Mouse (Mus musculus) left cerebral cortex, postnatal 14 days (tissue): ENCODE results near the gene Slc7a15. TPM values are rescaled to one million over a fixed set of nuclear protein-coding genes. Genes with fewer than 3 reads are reported as not detected.
A peak's percentile ranks its signal among the peaks of the same experiment; 100 is the strongest.

Source experiments
- DNase-seq, 2 experiments: peaks; one replicate each; pipeline ENCODE4 v3.0.0; 2021 to 2022; ENCODE audit warnings: low spot score in 2 of 2, mixed read lengths in 1 of 2
- intact Hi-C: fragments of 180-260 bp; cut with DNase I; formaldehyde crosslinking; loops from one replicate; pipeline ENCODE4 v1.15.1; 2025
- total RNA-seq, 2 experiments: library from RNA; stranded (reverse); gene quantifications; 2 replicates each; pipeline ENCODE4 v1.2.3; 2021

The Slc7a15 gene
- total RNA-seq, 2 experiments from 2014 or later: 0.23 TPM; not detected in 1

GRCm38 (mm10) chr12:8519431-8520160 lies 79.3 kb downstream of the Slc7a15 start:
- peak; percentile 15 to 37 for DNase-seq
- intact Hi-C loops: loop anchor here (10.0 kb wide), 1 partner anchor 465 kb away; no protein-coding TSS in a partner anchor

- intact Hi-C loops: loop anchor here (10.0 kb wide), 1 partner anchor 456 kb away; no protein-coding TSS in a partner anchor
- no peak for DNase-seq
Observed at GRCm38 (mm10) chr12:8511037-8511882, 87.6 kb downstream of the Slc7a15 start.

GRCm38 (mm10) chr12:8510317-8510988 lies 88.4 kb downstream of the Slc7a15 start:
- no peak for DNase-seq
- intact Hi-C loops: loop anchor here (10.0 kb wide), 1 partner anchor 456 kb away; no protein-coding TSS in a partner anchor

- intact Hi-C loops: loop anchor here (10.0 kb wide), 1 partner anchor 455 kb away; no protein-coding TSS in a partner anchor
- DNase-seq: no peak
Observed at GRCm38 (mm10) chr12:8509693-8510092, 89.2 kb downstream of the Slc7a15 start.

- intact Hi-C loops: no loop called here
- no peak for DNase-seq
Observed at GRCm38 (mm10) chr12:8506954-8507707, 91.7 kb downstream of the Slc7a15 start.

- no peak for DNase-seq
- intact Hi-C loops: loop anchor here (5.0 kb wide), 1 partner anchor 43 kb away; no protein-coding TSS in a partner anchor
Observed at GRCm38 (mm10) chr12:8504131-8504530, 94.7 kb downstream of the Slc7a15 start.

- DNase-seq: peak; percentile 75 to 89
- intact Hi-C loops: loop anchor here (5.0 kb wide), 1 partner anchor 45 kb away; no protein-coding TSS in a partner anchor
Observed at GRCm38 (mm10) chr12:8502546-8502945, 96.3 kb downstream of the Slc7a15 start.

- no peak for DNase-seq
- intact Hi-C loops: loop anchor here (5.0 kb wide), 1 partner anchor 46 kb away; no protein-coding TSS in a partner anchor
Observed at GRCm38 (mm10) chr12:8501571-8502305, 97.1 kb downstream of the Slc7a15 start.

GRCm38 (mm10) chr12:8500597-8501570 lies 98.0 kb downstream of the Slc7a15 start:
- DNase-seq: no peak
- intact Hi-C loops: loop anchor here (1.0 to 5.0 kb wide), 2 partner anchors 46 to 174 kb away; no protein-coding TSS in a partner anchor

GRCm38 (mm10) chr12:8499871-8500596 lies 98.8 kb downstream of the Slc7a15 start, which contains the start of gene Rhob:
Rhob (minus strand) TSS chr12:8500009.
- intact Hi-C loops: loop anchor here (1.0 to 5.0 kb wide), 4 partner anchors 33 to 173 kb away; no protein-coding TSS in a partner anchor
- peak; percentile 99 for DNase-seq

- DNase-seq: peak; percentile 72
- intact Hi-C loops: loop anchor here (1.0 to 5.0 kb wide), 2 partner anchors 32 to 152 kb away; no protein-coding TSS in a partner anchor
Observed at GRCm38 (mm10) chr12:8499001-8499870, 99.6 kb downstream of the Slc7a15 start.

- intact Hi-C loops: loop anchor here (5.0 kb wide), 1 partner anchor 151 kb away; no protein-coding TSS in a partner anchor
- peak; percentile 55 to 62 for DNase-seq
Observed at GRCm38 (mm10) chr12:8498591-8499000, 100.3 kb downstream of the Slc7a15 start.

GRCm38 (mm10) chr12:8498148-8498571 lies 100.7 kb downstream of the Slc7a15 start:
- intact Hi-C loops: loop anchor here (5.0 kb wide), 1 partner anchor 151 kb away; no protein-coding TSS in a partner anchor
- DNase-seq: no peak

GRCm38 (mm10) chr12:8497314-8497706 lies 101.6 kb downstream of the Slc7a15 start:
- intact Hi-C loops: loop anchor here (2.0 to 5.0 kb wide), 2 partner anchors 45 to 150 kb away; no protein-coding TSS in a partner anchor
- no peak for DNase-seq
